Mouse (Mus musculus): ENCODE data around the gene Napepld.
"Not testable (repeated sequence)": the region's sequence is repeated elsewhere in the genome, so short reads cannot be mapped to it uniquely, and the experiment has no call there.

Gene Napepld

DNA sequence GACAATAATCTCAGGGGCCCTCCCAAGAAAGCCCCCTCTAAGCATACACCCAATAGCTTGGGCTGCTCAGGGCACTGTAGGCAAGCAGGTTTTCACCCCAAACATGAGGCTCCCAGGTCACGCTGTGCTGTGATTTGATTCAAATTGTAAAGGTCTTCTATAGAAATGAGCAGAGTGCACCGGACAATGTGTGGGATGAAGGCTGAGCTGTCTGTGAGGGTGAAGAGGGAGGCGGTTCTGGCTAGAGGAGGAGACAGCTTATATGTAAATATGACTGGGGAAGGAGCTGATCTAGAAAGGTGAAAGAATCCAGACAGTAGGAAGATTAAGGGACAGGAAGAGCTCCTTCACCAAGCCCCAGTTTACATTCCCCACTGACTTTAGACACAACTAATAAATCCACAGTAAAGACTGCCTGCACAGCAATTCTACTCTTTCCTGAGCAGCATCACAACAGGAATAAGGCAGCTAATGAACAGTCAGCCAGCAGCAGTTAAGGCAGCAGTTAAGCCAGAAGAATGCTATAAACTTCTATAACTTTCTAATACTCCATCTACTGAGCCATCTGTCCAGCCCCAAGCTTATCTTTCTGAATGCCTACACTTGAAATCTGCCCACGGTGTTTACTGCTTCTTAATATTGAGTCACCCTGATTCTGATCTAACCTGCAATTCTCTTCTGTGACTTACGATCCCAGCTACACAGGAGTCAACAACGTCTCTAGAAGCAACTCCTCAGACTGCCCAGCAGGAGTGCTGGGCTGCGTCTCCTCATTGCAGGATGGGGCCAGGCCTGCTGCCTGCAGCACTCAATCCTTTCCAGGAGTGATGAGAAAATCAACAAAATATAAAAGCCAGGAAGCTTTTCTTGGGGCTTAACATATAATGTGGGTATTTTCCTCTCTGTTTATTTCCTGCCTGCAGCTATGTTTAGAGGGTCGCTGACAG is 33.7 kb downstream of the Napepld start:
- DNase-seq (ENCODE audit: low read depth, low spot score) = no peak

DNA sequence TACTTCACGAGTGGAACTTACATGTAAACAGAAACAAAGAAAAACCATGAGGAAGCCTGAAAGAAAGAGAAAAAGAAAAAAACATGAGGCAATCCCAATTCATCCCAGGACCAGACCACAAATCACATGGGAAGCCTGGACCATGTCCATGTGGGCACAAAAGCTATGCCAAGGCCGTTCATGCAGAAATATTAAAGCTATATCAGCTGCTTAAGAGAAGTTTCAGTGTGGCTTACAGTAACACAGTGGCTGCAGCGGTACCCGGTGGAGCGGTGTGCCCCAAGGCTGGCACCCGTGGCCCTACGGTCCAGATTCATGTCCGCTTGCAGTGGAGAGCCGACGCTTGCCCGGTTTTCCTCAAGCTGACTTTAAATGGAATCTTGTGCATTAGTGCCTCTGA is 38.1 kb downstream of the Napepld start:
- no peak for DNase-seq (ENCODE audit: low read depth, low spot score)

DNA sequence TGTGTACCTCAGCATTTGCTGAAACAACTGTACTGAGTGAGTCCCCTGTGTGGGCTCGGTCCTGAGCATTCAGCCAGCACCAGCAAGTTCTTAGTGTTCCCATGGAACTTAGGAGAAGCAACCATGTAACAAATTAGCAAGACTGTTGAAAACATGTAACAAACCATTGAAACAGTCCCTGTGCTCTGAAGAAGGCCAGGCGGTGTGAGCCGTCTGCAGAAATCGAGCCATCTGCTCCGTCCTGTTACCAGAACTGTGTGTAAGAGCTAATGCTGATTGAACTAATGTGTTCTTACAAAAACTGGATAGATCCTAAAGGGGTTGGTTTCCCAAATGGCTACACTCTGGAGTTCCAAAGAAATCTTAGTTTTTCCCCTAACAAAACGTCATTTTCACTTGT is 40.3 kb downstream of the Napepld start:
- DNase-seq (ENCODE audit: low read depth, low spot score) = peak; percentile 46

DNA sequence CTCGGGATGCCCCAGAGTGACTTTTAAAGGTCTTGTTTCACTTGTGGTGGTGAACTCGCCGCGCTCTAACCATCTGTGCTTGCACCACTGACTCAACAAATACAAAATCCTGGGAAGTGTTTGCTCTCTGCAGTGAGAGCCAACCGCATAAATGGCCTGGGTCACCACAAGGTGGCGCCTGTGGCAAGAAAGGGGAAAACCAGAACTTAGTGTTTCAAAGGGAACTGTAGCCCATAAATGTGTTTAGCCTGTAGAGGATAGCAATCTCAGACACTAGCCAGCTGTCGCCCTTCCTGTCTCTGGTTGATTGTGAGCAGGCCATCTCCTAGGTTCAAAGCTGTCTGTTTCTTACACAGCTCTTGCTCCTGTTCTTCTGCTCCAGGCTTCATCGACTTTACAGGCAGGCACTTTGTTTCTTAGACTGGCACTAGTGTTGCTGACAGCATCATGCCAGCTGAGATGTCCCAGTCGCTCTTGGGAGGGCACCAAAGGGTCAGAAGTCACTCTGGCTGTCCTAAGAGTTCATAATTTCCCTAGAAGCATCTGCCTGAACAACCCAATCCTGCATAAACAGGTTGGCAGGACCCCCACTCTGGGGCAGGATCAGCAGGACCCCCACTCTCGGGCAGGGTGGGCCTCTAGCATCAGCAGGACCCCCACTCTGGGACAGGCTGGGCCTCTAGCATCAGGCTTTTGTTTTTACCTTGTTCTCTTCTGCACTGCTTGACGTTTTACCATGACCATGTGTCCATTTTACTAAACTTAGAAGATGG is 42.4 kb downstream of the Napepld start:
- peak; percentile 88 for DNase-seq (ENCODE audit: low read depth, low spot score)

DNA sequence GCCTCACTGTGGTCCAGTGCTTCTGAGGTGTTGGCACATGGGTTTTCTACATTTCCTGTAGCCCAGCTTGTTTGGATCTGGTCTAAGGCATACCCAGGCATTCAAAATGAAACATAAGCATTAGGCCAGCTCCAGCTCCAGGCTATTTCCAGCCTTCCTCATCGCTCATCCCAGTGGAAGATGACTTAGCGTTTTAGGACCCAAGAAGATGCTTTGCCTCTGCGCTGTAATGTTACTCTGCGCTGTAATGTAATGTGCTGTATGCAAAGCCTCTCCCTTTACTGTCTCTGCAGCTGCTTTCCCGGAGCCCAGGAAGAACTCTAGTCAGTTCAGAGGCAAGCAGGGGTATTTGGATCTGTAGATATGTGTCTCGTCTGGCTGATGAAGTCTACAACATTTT is 43.2 kb downstream of the Napepld start:
- DNase-seq (ENCODE audit: low read depth, low spot score) = peak; percentile 41

DNA sequence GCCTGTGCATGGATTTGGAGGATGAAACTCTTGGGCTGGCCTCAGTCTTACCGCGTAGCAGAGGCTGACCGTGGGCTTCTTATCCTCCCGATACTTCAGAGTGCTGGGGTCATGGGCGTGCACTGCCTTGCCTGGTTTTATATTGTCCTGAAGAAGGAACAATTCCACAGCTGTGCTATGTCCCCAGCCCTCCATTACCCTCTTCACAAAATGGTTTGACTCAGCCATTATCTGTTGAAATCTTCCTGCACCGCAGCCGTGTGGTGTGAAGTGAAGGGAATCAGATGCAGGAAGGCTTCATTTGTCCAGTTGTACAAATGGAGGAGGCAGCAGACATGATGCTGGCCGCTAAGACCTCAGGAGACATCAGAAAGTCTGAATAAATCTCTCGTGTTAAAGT is 44.3 kb downstream of the Napepld start:
- no peak for DNase-seq (ENCODE audit: low read depth, low spot score)

DNA sequence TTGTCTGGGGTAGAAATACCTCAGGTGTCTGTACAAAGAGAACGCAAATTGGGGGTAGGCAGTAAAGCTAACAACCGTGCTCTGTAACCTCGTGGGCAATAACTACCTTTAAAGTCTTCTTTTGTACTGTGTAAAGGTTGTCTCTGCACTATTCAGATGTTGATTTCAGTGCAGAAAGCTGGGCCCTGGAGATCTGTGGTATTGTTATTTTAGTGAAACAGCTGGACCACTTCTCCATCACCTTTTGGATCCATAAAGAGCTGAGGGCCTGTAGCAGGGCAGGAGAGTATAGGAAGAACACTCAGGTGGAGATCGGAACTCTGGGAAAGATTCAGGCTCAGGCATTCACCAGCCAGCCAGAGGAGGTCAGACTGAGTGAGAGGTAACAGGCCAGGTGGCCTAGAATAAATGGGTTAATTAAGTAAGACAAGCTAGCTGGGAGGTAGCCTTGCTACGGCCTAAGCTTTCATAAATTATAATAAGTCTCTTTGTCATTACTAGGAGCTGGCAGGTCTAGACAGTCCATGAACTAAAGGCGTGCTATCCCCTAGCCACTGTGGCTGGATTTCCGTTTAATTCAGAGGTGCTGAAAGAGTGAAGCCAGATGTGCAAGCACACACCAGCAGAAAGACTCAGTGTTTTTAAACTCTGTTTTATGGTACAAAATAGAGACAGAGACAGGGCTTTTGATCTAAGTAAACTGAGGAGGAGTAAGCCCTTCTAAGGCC is 49.1 kb downstream of the Napepld start:
- DNase-seq (ENCODE audit: low read depth, low spot score) = no peak

DNA sequence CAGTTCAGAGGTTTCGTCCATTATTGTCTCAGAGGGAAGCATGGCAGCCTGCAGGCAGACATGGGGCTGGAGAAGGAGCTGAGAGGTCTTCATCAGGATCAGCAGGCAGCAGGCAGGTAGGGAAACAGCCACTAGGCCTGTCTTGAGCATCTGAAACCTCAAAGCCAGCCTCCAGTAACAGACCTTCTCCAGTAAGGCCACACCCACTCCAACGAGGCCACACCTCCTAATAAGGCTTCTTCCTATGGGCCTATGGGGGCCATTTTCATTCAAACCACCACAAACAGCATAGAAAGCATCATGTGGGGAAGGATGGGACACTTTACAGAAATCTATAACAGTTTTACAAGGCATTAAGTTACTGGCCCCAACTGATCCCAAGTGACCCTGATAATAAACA is 50.5 kb downstream of the Napepld start:
- no peak for DNase-seq (ENCODE audit: low read depth, low spot score)

DNA sequence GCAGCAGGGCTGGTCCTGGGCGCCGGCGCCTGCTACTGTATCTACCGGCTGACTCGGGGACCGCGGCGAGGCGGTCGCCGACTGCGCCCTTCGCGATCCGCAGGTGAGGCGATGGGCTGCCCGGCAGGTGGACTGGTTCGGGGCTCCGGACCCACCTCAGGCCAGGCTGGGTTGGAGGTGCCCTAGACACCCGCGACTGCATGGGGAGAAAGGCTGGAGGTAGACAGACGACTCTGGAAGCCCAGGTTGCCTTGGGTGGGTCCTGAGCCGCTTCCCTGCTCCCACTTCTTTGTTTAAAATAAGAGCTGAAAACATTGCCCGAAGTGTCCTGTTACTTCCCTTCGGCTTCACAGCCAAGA is 55.1 kb downstream of the Napepld start:
- DNase-seq (ENCODE audit: low read depth, low spot score) = peak; percentile 10

DNA sequence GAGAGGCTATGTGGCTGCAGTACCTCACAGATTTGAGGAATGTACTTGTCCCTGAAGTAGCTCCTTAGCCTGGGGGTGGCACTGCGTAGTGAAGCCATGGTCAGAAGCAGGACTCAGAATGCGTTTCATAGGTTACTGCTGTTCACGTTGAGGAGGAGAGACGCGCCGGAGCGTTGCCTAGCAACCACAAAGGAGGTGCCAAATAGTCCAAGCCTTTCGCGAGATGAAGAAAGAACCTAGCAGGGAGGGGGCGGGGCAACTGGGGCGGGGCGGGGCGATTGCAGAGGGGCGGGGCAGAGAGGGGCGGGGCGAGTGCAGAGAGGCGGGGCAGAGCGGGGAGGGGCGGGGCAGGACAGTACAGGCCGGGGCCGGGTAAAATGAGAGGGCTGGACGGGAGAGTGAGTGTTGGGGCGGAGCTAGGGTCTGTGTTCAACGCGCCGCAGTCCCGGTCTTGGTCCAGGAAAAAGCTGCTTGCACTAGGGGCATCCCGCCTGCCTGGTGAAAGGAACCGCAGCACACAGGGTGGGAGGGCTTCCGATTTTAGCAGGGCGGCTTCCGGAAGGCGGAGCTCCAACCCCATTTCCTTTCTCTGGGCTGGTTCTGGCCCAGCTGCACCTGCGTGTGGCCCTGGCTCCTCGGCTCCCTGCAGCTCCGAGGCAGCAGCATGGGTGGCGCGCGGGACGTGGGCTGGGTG is 55.6 kb downstream of the Napepld start, which contains the start of the genes Fbxl13 and Armc10:
Gene Fbxl13, minus strand, starts transcription at position 196 of the 694 bp plus-strand sequence.
Gene Armc10, plus strand, starts transcription at position 375 of the 694 bp plus-strand sequence.
- peak; percentile 96 for DNase-seq (ENCODE audit: low read depth, low spot score)

DNA sequence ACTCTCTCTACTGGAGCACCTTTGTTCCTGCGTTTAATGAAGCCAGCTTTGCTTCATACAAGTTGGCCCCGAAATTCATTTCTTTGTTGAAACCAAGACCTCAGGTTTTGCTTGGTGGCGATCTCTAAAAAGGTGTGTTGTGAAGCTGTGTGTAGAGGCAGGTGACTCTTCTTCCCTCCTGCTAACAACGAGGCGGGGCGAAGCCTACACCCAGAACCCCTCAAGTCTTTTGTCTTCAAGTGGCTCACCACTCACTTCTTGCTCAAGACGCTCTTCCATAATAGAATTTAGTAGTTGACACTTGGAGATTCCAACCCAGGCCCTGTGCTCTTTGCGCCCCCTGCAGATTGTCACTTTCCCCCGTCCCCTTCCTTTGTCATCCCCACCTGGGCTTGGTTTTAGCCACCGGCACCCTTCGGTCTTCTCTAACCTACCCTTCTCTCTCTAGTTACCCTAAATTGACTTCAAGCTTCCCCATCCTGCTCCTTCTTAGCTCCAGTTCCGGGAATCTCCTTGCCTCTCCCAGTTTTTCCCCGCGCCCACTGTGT is 56.2 kb downstream of the Napepld start:
- no peak for DNase-seq (ENCODE audit: low read depth, low spot score)

DNA sequence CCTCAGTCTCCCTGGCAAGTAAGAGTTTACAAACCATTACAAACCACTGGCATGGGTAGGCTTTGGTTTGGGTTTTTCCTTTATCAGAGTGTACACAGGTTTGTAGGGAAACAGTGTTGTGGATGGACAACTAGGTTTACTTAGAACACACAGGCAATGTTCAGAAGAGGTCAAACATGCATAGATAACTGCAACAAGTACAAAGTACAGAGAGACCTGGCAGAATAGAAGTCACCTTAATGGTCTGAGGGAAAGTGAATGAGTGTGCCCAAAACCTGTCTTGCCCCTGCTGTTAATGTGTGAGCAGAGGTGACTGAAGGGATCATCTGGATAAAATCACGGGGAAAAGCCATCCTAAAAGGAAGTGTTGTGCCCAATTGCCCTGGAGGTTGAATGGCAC is 57.6 kb downstream of the Napepld start:
- DNase-seq (ENCODE audit: low read depth, low spot score) = no peak

DNA sequence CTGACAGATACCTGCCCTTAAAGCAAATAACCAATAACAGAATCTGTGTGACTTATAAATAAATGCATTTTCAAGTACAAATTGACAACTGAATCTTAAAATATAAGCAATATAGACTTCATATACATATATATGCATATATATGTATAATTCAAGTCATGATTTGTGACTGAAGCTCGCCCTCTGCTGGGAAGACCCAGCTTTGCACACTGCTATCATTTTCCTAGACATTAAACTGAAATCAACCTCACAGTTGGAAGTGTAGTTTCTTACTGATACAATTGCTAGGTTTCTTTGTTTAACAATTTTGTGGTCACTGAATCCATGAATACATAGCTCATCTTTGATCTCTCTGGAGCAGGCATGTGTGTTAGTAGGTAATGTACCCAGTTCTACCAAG is 60.2 kb downstream of the Napepld start:
- peak; percentile 70 for DNase-seq (ENCODE audit: low read depth, low spot score)

DNA sequence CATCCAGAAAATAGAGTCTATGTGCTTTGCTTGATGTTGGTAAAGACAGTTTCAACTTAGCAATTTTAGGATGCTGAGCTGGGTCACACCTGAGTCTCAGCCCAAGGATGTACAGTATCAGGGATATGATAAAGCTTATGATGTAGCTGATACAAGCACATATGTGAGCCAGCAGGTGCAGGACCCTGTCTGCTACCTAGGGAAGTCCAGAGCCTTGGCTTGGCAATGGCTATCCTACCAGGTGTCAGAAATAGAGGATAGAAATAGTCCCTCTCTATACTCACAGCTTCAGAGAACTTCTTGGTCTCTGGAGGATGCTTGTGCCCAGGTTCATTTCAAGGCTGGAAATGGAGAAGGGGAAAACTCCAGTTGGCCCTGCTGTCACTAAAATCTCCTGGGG is 75.3 kb downstream of the Napepld start:
- no peak for DNase-seq (ENCODE audit: low read depth, low spot score)

DNA sequence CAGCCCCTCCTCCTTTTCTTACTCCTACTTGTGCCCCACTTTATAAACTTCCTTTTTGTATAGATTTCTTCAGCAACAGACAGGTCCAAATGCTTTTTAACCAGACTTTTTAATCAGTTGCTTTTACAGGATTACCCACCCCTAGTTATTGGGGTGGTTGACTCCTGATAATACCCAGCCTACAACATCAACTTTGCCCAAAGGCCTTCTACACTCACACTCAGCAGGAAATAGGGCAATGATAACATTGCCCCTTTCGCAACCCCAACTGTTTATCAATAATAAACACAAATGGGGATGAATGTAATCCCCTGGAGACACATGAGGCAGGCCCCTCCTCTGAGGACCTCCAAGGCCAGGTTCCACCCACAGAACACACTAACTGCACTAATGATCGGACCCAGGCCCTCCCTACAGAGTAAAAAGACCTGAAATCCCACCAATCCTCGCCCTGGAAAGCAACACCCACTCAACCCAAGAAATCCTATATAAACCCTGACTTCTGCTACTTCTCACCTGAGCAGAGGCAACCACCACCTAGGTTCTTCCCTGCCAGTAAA is 84.7 kb downstream of the Napepld start:
- no peak for DNase-seq (ENCODE audit: low read depth, low spot score)

DNA sequence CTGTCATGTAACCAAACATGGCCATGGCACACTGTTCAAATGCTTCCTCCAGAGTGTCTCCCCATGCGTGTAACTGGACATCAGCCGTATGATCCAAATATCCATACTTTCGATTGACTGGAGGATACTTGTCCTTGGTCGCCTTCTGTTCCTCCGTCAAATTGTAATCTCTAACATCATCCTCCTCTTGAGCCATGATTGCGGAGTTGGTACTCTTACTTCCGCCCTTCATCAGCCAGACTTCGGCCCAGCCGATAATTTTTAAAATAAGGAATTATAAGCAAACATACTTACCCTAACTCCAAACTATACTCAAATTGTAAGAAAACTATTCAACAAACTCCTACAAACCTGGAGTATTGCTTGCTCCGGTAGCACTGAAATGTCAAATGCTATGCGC is 86.9 kb downstream of the Napepld start:
- not testable (repeated sequence) for DNase-seq (ENCODE audit: low read depth, low spot score)

All from brain, adult 2 months (tissue).